Mouse (Mus musculus) MEL (cell line): ENCODE measurements around the gene Tkt. TPM values are rescaled to one million over a fixed set of nuclear protein-coding genes. Genes with fewer than 3 reads are reported as not detected.

Experiments used
- DNase-seq: peaks from one replicate; pipeline ENCODE4 v3.0.0; 2011; ENCODE audit warnings: low read depth, low spot score
- H3K27ac ChIP-seq: 2 replicates; pipeline ENCODE4 v1.5.1; 2012; ENCODE audit warnings: low read depth, mild to moderate bottlenecking, control low read depth, low read length, moderate library complexity; ENCODE audit not compliant: control insufficient read depth
- H3K27me3 ChIP-seq, 2 experiments: fragments of 150-350 bp in 1 of 2; sonication (generic) in 1 of 2; 2 replicates each; pipeline ENCODE4 v1.6.1; 2012; ENCODE audit warnings: low read length in 2 of 2, mild to moderate bottlenecking in 2 of 2, improper control_type of control experiment in 1 of 2, moderate library complexity in 1 of 2; ENCODE audit not compliant: insufficient read depth in 2 of 2, control insufficient read depth in 1 of 2
- H3K36me3 ChIP-seq, 2 experiments: 2 replicates each; pipeline ENCODE4 v1.6.1; 2012 to 2014; ENCODE audit warnings: low read length in 2 of 2, improper control_type of control experiment in 1 of 2, inconsistent platforms in 1 of 2, mild to moderate bottlenecking in 1 of 2; ENCODE audit not compliant: insufficient read depth in 2 of 2, control insufficient read depth in 1 of 2
- H3K4me1 ChIP-seq, 2 experiments: fragments of 150-350 bp in 1 of 2; sonication (generic) in 1 of 2; 2 replicates each; pipeline ENCODE4 v1.6.1; 2012; ENCODE audit warnings: low read length in 2 of 2, improper control_type of control experiment in 1 of 2, mild to moderate bottlenecking in 1 of 2; ENCODE audit not compliant: insufficient read depth in 2 of 2, control insufficient read depth in 1 of 2
- H3K4me3 ChIP-seq, 2 experiments: fragments of 150-350 bp in 1 of 2; sonication (generic) in 1 of 2; 2 replicates each; pipeline ENCODE4 v1.5.1; 2012; ENCODE audit warnings: low read depth in 2 of 2, low read length in 2 of 2, mild to moderate bottlenecking in 2 of 2, moderate library complexity in 2 of 2, control low read depth in 1 of 2, improper control_type of control experiment in 1 of 2; ENCODE audit not compliant: control insufficient read depth in 1 of 2, insufficient read depth in 1 of 2
- H3K79me2 ChIP-seq: 2 replicates; pipeline ENCODE4 v1.6.1; 2012; ENCODE audit warnings: mild to moderate bottlenecking, low read length, moderate library complexity; ENCODE audit not compliant: control insufficient read depth, poor library complexity, insufficient read depth
- H3K9ac ChIP-seq: 2 replicates; pipeline ENCODE4 v1.6.1; 2012; ENCODE audit warnings: low read depth, mild to moderate bottlenecking, control low read depth, low read length, moderate library complexity; ENCODE audit not compliant: control insufficient read depth, poor library complexity, severe bottlenecking
- H3K9me3 ChIP-seq: fragments of 150-350 bp; sonication (generic); replicated peaks from 2 replicates; pipeline ENCODE4 v1.6.1; 2012; ENCODE audit warnings: mild to moderate bottlenecking, low read length, improper control_type of control experiment, moderate library complexity; ENCODE audit not compliant: insufficient read depth
- BHLHE40 ChIP-seq: IDR thresholded peaks from 2 replicates; pipeline ENCODE4 v1.6.1; 2012; ENCODE audit warnings: low read depth, mild to moderate bottlenecking, inconsistent platforms, low read length, improper control_type of control experiment, borderline replicate concordance
- CHD1 ChIP-seq: IDR thresholded peaks from 2 replicates; pipeline ENCODE4 v1.6.1; 2012; ENCODE audit warnings: low read depth, mild to moderate bottlenecking, inconsistent platforms, low read length, improper control_type of control experiment
- EP300 ChIP-seq, 2 experiments: IDR thresholded peaks; 2 replicates each; pipeline ENCODE4 v1.6.1; 2011; ENCODE audit warnings: improper control_type of control experiment in 2 of 2, low read length in 2 of 2, low read depth in 1 of 2, mild to moderate bottlenecking in 1 of 2
- ETS1 ChIP-seq: IDR thresholded peaks from 2 replicates; pipeline ENCODE4 v1.6.1; 2012; ENCODE audit warnings: low read depth, mild to moderate bottlenecking, inconsistent platforms, low read length, improper control_type of control experiment, moderate library complexity
- GABPA ChIP-seq: IDR thresholded peaks from 2 replicates; pipeline ENCODE4 v1.6.1; 2012; ENCODE audit warnings: low read depth, mild to moderate bottlenecking, inconsistent platforms, low read length, improper control_type of control experiment, moderate library complexity
- GATA1 ChIP-seq: IDR thresholded peaks from 2 replicates; pipeline ENCODE4 v1.6.1; 2011; ENCODE audit warnings: low read depth, low read length, improper control_type of control experiment
- HCFC1 ChIP-seq: IDR thresholded peaks from 2 replicates; pipeline ENCODE4 v1.6.1; 2012; ENCODE audit warnings: low read depth, mild to moderate bottlenecking, inconsistent platforms, low read length, improper control_type of control experiment, moderate library complexity
- JUND ChIP-seq: IDR thresholded peaks from 2 replicates; pipeline ENCODE4 v1.6.1; 2011; ENCODE audit warnings: low read depth, mild to moderate bottlenecking, improper control_type of control experiment, low read length
- KAT2A ChIP-seq: conservative IDR thresholded peaks from 2 replicates; pipeline ENCODE4 v1.6.1; 2012; ENCODE audit warnings: low read depth, low read length, improper control_type of control experiment, inconsistent platforms
- MAFK ChIP-seq: IDR thresholded peaks from 2 replicates; pipeline ENCODE4 v1.6.1; 2011; ENCODE audit warnings: low read depth, mild to moderate bottlenecking, low read length, improper control_type of control experiment, borderline replicate concordance
- MAX ChIP-seq: IDR thresholded peaks from 2 replicates; pipeline ENCODE4 v1.6.1; 2011; ENCODE audit warnings: low read length, improper control_type of control experiment
- MAZ ChIP-seq: IDR thresholded peaks from 2 replicates; pipeline ENCODE4 v1.6.1; 2012; ENCODE audit warnings: low read depth, mild to moderate bottlenecking, inconsistent platforms, low read length, improper control_type of control experiment
- MEF2A ChIP-seq: IDR thresholded peaks from 2 replicates; pipeline ENCODE4 v1.6.1; 2014; ENCODE audit warnings: low read depth, mild to moderate bottlenecking, inconsistent platforms, low read length, improper control_type of control experiment; ENCODE audit not compliant: poor library complexity, insufficient replicate concordance, severe bottlenecking; ENCODE audit errors: extremely low read depth
- MYB ChIP-seq: IDR thresholded peaks from 2 replicates; pipeline ENCODE4 v1.6.1; 2011; ENCODE audit warnings: mild to moderate bottlenecking, low read depth, low read length, improper control_type of control experiment
- NRF1 ChIP-seq: IDR thresholded peaks from 2 replicates; pipeline ENCODE4 v1.6.1; 2014; ENCODE audit warnings: low read depth, mild to moderate bottlenecking, inconsistent platforms, low read length, improper control_type of control experiment, moderate library complexity; ENCODE audit not compliant: poor library complexity, insufficient read depth, severe bottlenecking
- POLR2A ChIP-seq, 2 experiments: IDR thresholded peaks; 2 replicates each; pipeline ENCODE4 v1.6.1; 2011 to 2012; ENCODE audit warnings: low read length in 2 of 2, mild to moderate bottlenecking in 2 of 2, control low read depth in 1 of 2, improper control_type of control experiment in 1 of 2, low read depth in 1 of 2, moderate library complexity in 1 of 2; ENCODE audit not compliant: control insufficient read depth in 1 of 2, insufficient read depth in 1 of 2, poor library complexity in 1 of 2
- POLR2AphosphoS5 ChIP-seq: IDR thresholded peaks from 2 replicates; pipeline ENCODE4 v1.6.1; 2012; ENCODE audit warnings: low read depth, borderline replicate concordance, mild to moderate bottlenecking, inconsistent platforms, low read length, moderate library complexity, mixed read lengths
- RAD21 ChIP-seq: IDR thresholded peaks from 2 replicates; pipeline ENCODE4 v1.6.1; 2011; ENCODE audit warnings: mild to moderate bottlenecking, low read depth, low read length, improper control_type of control experiment
- RCOR1 ChIP-seq: IDR thresholded peaks from 2 replicates; pipeline ENCODE4 v1.6.1; 2012; ENCODE audit warnings: low read depth, mild to moderate bottlenecking, inconsistent platforms, low read length, improper control_type of control experiment
- SIN3A ChIP-seq: IDR thresholded peaks from 2 replicates; pipeline ENCODE4 v1.6.1; 2012; ENCODE audit warnings: low read length, improper control_type of control experiment, inconsistent platforms
- SMC3 ChIP-seq: IDR thresholded peaks from 2 replicates; pipeline ENCODE4 v1.6.1; 2011; ENCODE audit warnings: low read depth, low read length, improper control_type of control experiment
- TBP ChIP-seq: IDR thresholded peaks from 2 replicates; pipeline ENCODE4 v1.8.0; 2011; ENCODE audit warnings: low read depth, low read length, improper control_type of control experiment
- USF1 ChIP-seq: IDR thresholded peaks from 2 replicates; pipeline ENCODE4 v1.6.1; 2014; ENCODE audit warnings: low read depth, mild to moderate bottlenecking, inconsistent platforms, low read length, improper control_type of control experiment, moderate library complexity
- USF2 ChIP-seq, 2 experiments: IDR thresholded peaks; 2 replicates each; pipeline ENCODE4 v1.6.1; 2011 to 2012; ENCODE audit warnings: improper control_type of control experiment in 2 of 2, low read length in 2 of 2, borderline replicate concordance in 1 of 2, inconsistent platforms in 1 of 2, low read depth in 1 of 2, mild to moderate bottlenecking in 1 of 2; ENCODE audit not compliant: insufficient read depth in 1 of 2
- ZKSCAN1 ChIP-seq: IDR thresholded peaks from 2 replicates; pipeline ENCODE4 v1.6.1; 2012; ENCODE audit warnings: low read depth, mild to moderate bottlenecking, inconsistent platforms, low read length, improper control_type of control experiment, moderate library complexity
- ZMIZ1 ChIP-seq: IDR thresholded peaks from 2 replicates; pipeline ENCODE4 v1.6.1; 2012; ENCODE audit warnings: low read depth, mild to moderate bottlenecking, inconsistent platforms, low read length, improper control_type of control experiment, moderate library complexity
- polyA plus RNA-seq, 2 experiments: library from polyadenylated mRNA; stranded (reverse) in 1 of 2; unstranded in 1 of 2; fragments of >175 nt in 1 of 2; fragments of >200 nt in 1 of 2; gene quantifications; 2 replicates each; pipeline versions ENCODE4 v1.2.1 to v1.2.4; 2012; ENCODE audit warnings: low replicate concordance in 2 of 2, low read depth in 1 of 2; ENCODE audit not compliant: insufficient read length in 2 of 2, insufficient read depth in 1 of 2, missing spikeins in 1 of 2
- total RNA-seq: library from RNA; depleted of rRNA; stranded (reverse); fragments of 300-350 nt; gene quantifications from 2 replicates; pipeline ENCODE4 v1.2.3, GENCODE M21; 2012

The Tkt gene
- total and polyA plus RNA-seq, 3 experiments: 115 to 1,273 (median 640) TPM

- Histone ChIP-seq H3K4me1 (peaks cover 0 to 8% of the 10 kb centered on the region in 2 experiments; a peak in 2 of 4 replicates), H3K9ac (no peak overlapping the region)
- TF ChIP-seq JUND (no peak), CHD1 (no peak), ZMIZ1 (no peak), SMC3 (no peak), RAD21 (no peak), POLR2AphosphoS5 (no peak), MAZ (no peak), MAFK (no peak), BHLHE40 (no peak), GABPA (no peak), GATA1 (no peak), RCOR1 (no peak), ZKSCAN1 (no peak), USF2 (IDR thresholded peaks at IDR 0.05; ENCODE audit: borderline replicate concordance in 1 of 2, insufficient read depth in 1 of 2, low read depth in 1 of 2, low read length in 2 of 2) (no peak), NRF1 (no peak), MEF2A (no peak)
- TF ChIP-seq, all 39 proteins: peak for 0
- Histone ChIP-seq H3K9me3 (no peaks in the 10 kb centered on the region), H3K27ac (no peak overlapping the region), H3K36me3 (0 out of 4 replicates have a peak, but pooled peaks cover 0 to 3% of the 10 kb centered on the region in 2 experiments), H3K27me3 (no peaks in the 10 kb centered on the region), H3K4me3 (no peak overlapping the region), H3K79me2 (no peaks in the 10 kb centered on the region)
- no peak for DNase-seq
These were observed 42.0 kb downstream of the Tkt start for GRCm38 (mm10) chr14:30590041-30590645.

- no peak for DNase-seq
- peaks cover 0 to 8% of the 10 kb centered on the region in 2 experiments; a peak in 2 of 4 replicates for H3K4me1 ChIP-seq
- no peaks in the 10 kb centered on the region for H3K79me2 ChIP-seq
- TF ChIP-seq ZKSCAN1: no peak
- TF ChIP-seq MAZ: no peak
- no peak for TF ChIP-seq MAX
- no peak for TF ChIP-seq JUND
- no peak for TF ChIP-seq HCFC1
- TF ChIP-seq KAT2A: no peak
- no peak for TF ChIP-seq GATA1
- TF ChIP-seq GABPA: no peak
- TF ChIP-seq EP300 (IDR thresholded peaks at IDR 0.05; ENCODE audit: low read depth in 1 of 2, low read length in 2 of 2): no peak
- TF ChIP-seq MYB: no peak
- no peak for TF ChIP-seq POLR2A (IDR thresholded peaks at IDR 0.05; ENCODE audit: control insufficient read depth in 1 of 2, insufficient read depth in 1 of 2, low read depth in 1 of 2, low read length in 2 of 2, poor library complexity in 1 of 2)
- no peak for TF ChIP-seq RCOR1
- TF ChIP-seq TBP: no peak
- no peak for TF ChIP-seq ETS1
- no peak for TF ChIP-seq MAFK
- TF ChIP-seq USF1: no peak
- no peak for TF ChIP-seq POLR2AphosphoS5
- no peak for TF ChIP-seq MEF2A
- TF ChIP-seq SIN3A: no peak
- no peak overlapping the region for H3K27ac ChIP-seq
- H3K9ac ChIP-seq: no peak overlapping the region
- no peaks in the 10 kb centered on the region for H3K27me3 ChIP-seq
- no peaks in the 10 kb centered on the region for H3K9me3 ChIP-seq
- H3K4me3 ChIP-seq: no peak overlapping the region
- peaks cover 2 to 3% of the 10 kb centered on the region in 2 experiments; a peak in 1 of 4 replicates for H3K36me3 ChIP-seq
These were observed 42.8 kb downstream of the Tkt start for GRCm38 (mm10) chr14:30590918-30591317.
